Mouse (Mus musculus): ENCODE data around the gene Elovl2.

- no peak for TF ChIP-seq CTCF (IDR thresholded peaks at IDR 0.05; ENCODE audit: low read depth)
- no peak for TF ChIP-seq EP300 (IDR thresholded peaks at IDR 0.05; ENCODE audit: low read depth)
These were observed 14.0 kb downstream of the Elovl2 start for GRCm38 (mm10) chr13:41206241-41206640.
